Mouse (Mus musculus) erythroblast, embryonic 14.5 days (primary cell): ENCODE data around the gene Arl15.

Experiments
- GATA1 ChIP-seq: IDR thresholded peaks from 2 replicates; pipeline ENCODE4 v1.6.1; 2012; ENCODE audit warnings: low read length, inconsistent platforms, mixed read lengths
- TAL1 ChIP-seq: IDR thresholded peaks from 3 replicates; pipeline ENCODE4 v1.6.1; 2012; ENCODE audit warnings: low read length, inconsistent platforms, mixed read lengths

DNA sequence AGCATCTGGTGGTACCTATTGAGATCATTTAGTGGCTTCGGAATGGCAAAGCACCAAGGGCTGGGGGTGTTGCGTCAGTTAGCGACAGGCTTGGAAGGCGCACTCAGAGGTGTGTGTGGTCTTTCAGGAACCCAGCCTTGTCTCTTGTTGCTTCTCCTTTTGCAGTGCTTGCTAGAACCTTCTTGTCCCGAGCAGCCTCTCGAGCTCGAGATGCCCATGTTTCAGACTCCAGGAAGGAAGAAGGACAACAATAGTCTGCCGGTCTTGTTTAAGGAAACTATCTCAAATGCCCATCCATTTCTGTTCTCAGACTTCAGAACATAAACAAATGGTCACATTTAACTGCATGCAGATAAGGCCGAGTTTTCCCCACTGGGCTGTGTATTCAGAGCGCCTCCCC, 69.4 kb downstream of the Arl15 start:
- TF ChIP-seq TAL1, result no peak
- TF ChIP-seq GATA1, result no peak
